Mouse (Mus musculus): ENCODE data around the gene Tmem200a. TPM values are rescaled to one million over a fixed set of nuclear protein-coding genes. Genes with fewer than 3 reads are reported as not detected.

The Tmem200a gene
- 10 to 100 TPM; 44.3 to 82.1 TPM for total RNA-seq (2021)
- long read RNA-seq, experiment 1, full-length matches to known transcripts, result 20 of 24 reads
- long read RNA-seq, experiment 1, partial matches to known transcripts, result 0 of 24 reads
- long read RNA-seq, experiment 1, other reads (novel, unspliced or antisense), result 4 of 24 reads
- long read RNA-seq, experiment 2, full-length matches to known transcripts, result 12 of 16 reads
- long read RNA-seq, experiment 2, partial matches to known transcripts, result 0 of 16 reads
- long read RNA-seq, experiment 2, other reads (novel, unspliced or antisense), result 4 of 16 reads

GRCm38 (mm10) chr10:26078521-26079142 lies at the start of gene Tmem200a:
TSS of gene Tmem200a (minus strand) at chr10:26079052.
- DNase-seq, result peak; percentile 73 to 87

- DNase-seq, result no peak
These were observed 41.0 kb upstream of the Tmem200a start for GRCm38 (mm10) chr10:26119822-26120183.

- DNase-seq, result no peak
These were observed 40.4 kb upstream of the Tmem200a start for GRCm38 (mm10) chr10:26119067-26119821.

GRCm38 (mm10) chr10:26114409-26114808 lies 35.6 kb upstream of the Tmem200a start:
- no peak for DNase-seq

- DNase-seq, result no peak
These were observed 24.6 kb upstream of the Tmem200a start for GRCm38 (mm10) chr10:26103330-26103982.

- peak; percentile 33 to 35 for DNase-seq
These were observed 3.2 kb upstream of the Tmem200a start for GRCm38 (mm10) chr10:26082081-26082480.

- DNase-seq, result no peak
These were observed 826 bp upstream of the Tmem200a start for GRCm38 (mm10) chr10:26079678-26080077.

GRCm38 (mm10) chr10:26077671-26078481 lies 976 bp downstream of the Tmem200a start, which contains the start of gene Gm9767:
TSS of gene Gm9767 (plus strand) at chr10:26078255.
- peak; percentile 44 to 56 for DNase-seq

GRCm38 (mm10) chr10:26076949-26077348 lies 1.9 kb downstream of the Tmem200a start:
- no peak for DNase-seq

- peak; percentile 15 to 35 for DNase-seq
These were observed 6.9 kb downstream of the Tmem200a start for GRCm38 (mm10) chr10:26071986-26072385.

GRCm38 (mm10) chr10:26063071-26063470 lies 15.8 kb downstream of the Tmem200a start:
- DNase-seq, result no peak

GRCm38 (mm10) chr10:26059662-26060307 lies 19.1 kb downstream of the Tmem200a start:
- no peak for DNase-seq

GRCm38 (mm10) chr10:26051177-26051576 lies 27.7 kb downstream of the Tmem200a start:
- DNase-seq, result no peak

- DNase-seq, result no peak
These were observed 43.9 kb downstream of the Tmem200a start for GRCm38 (mm10) chr10:26034931-26035330.

- no peak for DNase-seq
These were observed 60.1 kb downstream of the Tmem200a start for GRCm38 (mm10) chr10:26018740-26019139.

- peak; percentile 30 to 39 for DNase-seq
These were observed 64.6 kb downstream of the Tmem200a start for GRCm38 (mm10) chr10:26014298-26014697.

GRCm38 (mm10) chr10:26008948-26009347 lies 69.9 kb downstream of the Tmem200a start:
- peak in 1 of 2 experiments; percentile 23 for DNase-seq

GRCm38 (mm10) chr10:26005471-26005870 lies 73.4 kb downstream of the Tmem200a start:
- DNase-seq, result peak; percentile 25 to 26

- DNase-seq, result no peak
These were observed 78.0 kb downstream of the Tmem200a start for GRCm38 (mm10) chr10:26000893-26001292.

GRCm38 (mm10) chr10:25999291-25999930 lies 79.4 kb downstream of the Tmem200a start:
- DNase-seq, result no peak
